Mouse (Mus musculus) forebrain, embryonic 10.5 days (tissue): ENCODE measurements around the gene Pxn. TPM values are rescaled to one million over a fixed set of nuclear protein-coding genes. Genes with fewer than 3 reads are reported as not detected.

Source experiments
- microRNA-seq: library from miRNA; unstranded; fragments of <30 nt; microRNA quantifications from one replicate; pipeline ENCODE4, GENCODE M21; 2017
- polyA plus RNA-seq: library from polyadenylated mRNA; unstranded; fragments of >200 nt; fragmentation: Nextera tagmentation; extraction: Ambion mirVana; gene quantifications from 2 replicates; pipeline ENCODE4 v1.2.1, GENCODE M21; 2016

Pxn gene
- polyA plus RNA-seq, 1 experiment from 2014 or later = 34.3 TPM

Small RNA genes lying within 50 kb of the gene (microRNA-seq; reads per million reads assigned to microRNA genes)
- not detected for gene Mir7029

Other genes starting within 250 kb of the Pxn start
- 119 and 132 TPM in 2 replicates for gene Rnf10, start 233.8 kb upstream of the Pxn start, polyA plus RNA-seq
- 58.7 and 58.8 TPM in 2 replicates for gene Coq5, start 227.0 kb upstream of the Pxn start, polyA plus RNA-seq
- 1,650 and 1,695 TPM in 2 replicates for gene Dynll1, start 205.7 kb upstream of the Pxn start, polyA plus RNA-seq
- gene Srsf9, start 179.5 kb upstream of the Pxn start, polyA plus RNA-seq = 399 and 417 TPM in 2 replicates
- 37.6 and 40.2 TPM in 2 replicates for gene Gatc, start 165.5 kb upstream of the Pxn start, polyA plus RNA-seq
- 56.6 and 57.7 TPM in 2 replicates for gene Triap1, start 165.5 kb upstream of the Pxn start, polyA plus RNA-seq
- 754 and 787 TPM in 2 replicates for gene Cox6a1, start 157.7 kb upstream of the Pxn start, polyA plus RNA-seq
- gene Msi1, start 77.1 kb upstream of the Pxn start, polyA plus RNA-seq = 142 and 158 TPM in 2 replicates
- gene Pla2g1b, start 40.4 kb upstream of the Pxn start, polyA plus RNA-seq = not detected in 2 replicates
- gene Sirt4, start 22.0 kb upstream of the Pxn start, polyA plus RNA-seq = 13.1 and 13.9 TPM in 2 replicates
- 1,454 and 1,463 TPM in 2 replicates for gene Rplp0, start 52.8 kb downstream of the Pxn start, polyA plus RNA-seq
- 64.9 and 66.1 TPM in 2 replicates for gene Gcn1l1, start 58.6 kb downstream of the Pxn start, polyA plus RNA-seq
- 11.2 and 12.4 TPM in 2 replicates for gene Rab35, start 125.2 kb downstream of the Pxn start, polyA plus RNA-seq
- 7.5 and 8.3 TPM in 2 replicates for gene Bicdl1, start 224.9 kb downstream of the Pxn start, polyA plus RNA-seq